Mouse (Mus musculus): ENCODE data around the gene Tmbim1.

DNA sequence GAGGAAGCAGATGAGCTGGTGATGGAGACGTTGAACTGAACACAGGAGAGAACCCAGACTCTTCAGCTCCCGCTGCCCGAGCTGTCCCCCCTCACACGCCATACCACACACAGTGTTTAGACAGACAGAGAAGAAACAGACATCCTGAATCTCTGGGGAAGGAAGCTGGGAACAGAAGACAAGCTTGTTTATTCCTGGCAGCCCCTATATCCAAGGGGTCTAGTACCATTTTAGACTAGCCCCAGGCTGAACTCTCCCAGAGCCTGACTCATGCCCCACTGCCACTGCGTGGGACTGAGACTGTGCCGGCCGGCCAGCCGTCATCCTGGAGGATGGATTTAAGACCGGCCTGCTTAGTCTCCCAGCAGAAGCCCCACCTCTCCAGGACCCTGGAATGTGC lies 30.4 kb downstream of the Tmbim1 start:
- TF ChIP-seq CTCF (IDR thresholded peaks at IDR 0.05; ENCODE audit: extremely low read depth, insufficient read depth, low read length): no peak
- no peak for TF ChIP-seq POLR2A (IDR thresholded peaks at IDR 0.05; ENCODE audit: extremely low read depth, insufficient read depth, low read length)
